Mouse (Mus musculus) limb, embryonic 12.5 days (tissue): ENCODE measurements around the gene Hoxa5. TPM values are rescaled to one million over a fixed set of nuclear protein-coding genes. Genes with fewer than 3 reads are reported as not detected.

Source experiments
- ATAC-seq: fragments of 200-750 bp; cut with Nextera tagmentation; 2 replicates; pipeline ENCODE4 v1.8.0; 2017; ENCODE audit warnings: low read depth, moderate TSS enrichment; ENCODE audit not compliant: insufficient number of reproducible peaks, insufficient read depth, low FRiP score, low TSS enrichment
- H3K27ac ChIP-seq: fragments of 300-500 bp; sonication (generic); 2 replicates; pipeline ENCODE4 v1.5.1; 2016; ENCODE audit warnings: mild to moderate bottlenecking, moderate library complexity
- H3K27me3 ChIP-seq: fragments of 300-500 bp; sonication (generic); 2 replicates; pipeline ENCODE4 v1.6.1; 2016; ENCODE audit warnings: mild to moderate bottlenecking, moderate library complexity
- H3K36me3 ChIP-seq: fragments of 300-500 bp; sonication (generic); 2 replicates; pipeline ENCODE4 v1.6.1; 2016; ENCODE audit warnings: mild to moderate bottlenecking, moderate library complexity
- H3K4me1 ChIP-seq: fragments of 300-500 bp; sonication (generic); replicated peaks from 2 replicates; pipeline ENCODE4 v1.6.1; 2016
- H3K4me2 ChIP-seq: fragments of 300-500 bp; sonication (generic); 2 replicates; pipeline ENCODE4 v1.6.1; 2016; ENCODE audit warnings: mild to moderate bottlenecking, moderate library complexity
- H3K4me3 ChIP-seq: fragments of 300-500 bp; sonication (generic); replicated peaks from 2 replicates; pipeline ENCODE4 v1.5.1; 2016; ENCODE audit warnings: mild to moderate bottlenecking
- H3K9ac ChIP-seq: fragments of 300-500 bp; sonication (generic); replicated peaks from 2 replicates; pipeline ENCODE4 v1.6.1; 2016; ENCODE audit warnings: mild to moderate bottlenecking, moderate library complexity
- H3K9me3 ChIP-seq: fragments of 300-500 bp; sonication (generic); 2 replicates; pipeline ENCODE4 v1.6.1; 2016; ENCODE audit warnings: mild to moderate bottlenecking, moderate library complexity
- WGBS: fragments of 180-500 bp; shearing (Covaris S2); methylation state at CpG from one replicate; pipeline ENCODE4 v1.1.7; 2016; 5-methylcytosine and 5-hydroxymethylcytosine counted together
- polyA plus RNA-seq: library from polyadenylated mRNA; unstranded; fragments of >200 nt; fragmentation: Nextera tagmentation; extraction: Ambion mirVana; gene quantifications from 2 replicates; pipeline ENCODE4 v1.2.1, GENCODE M21; 2016

The Hoxa5 gene
- polyA plus RNA-seq, 1 experiment from 2014 or later: 9.2 TPM

DNA sequence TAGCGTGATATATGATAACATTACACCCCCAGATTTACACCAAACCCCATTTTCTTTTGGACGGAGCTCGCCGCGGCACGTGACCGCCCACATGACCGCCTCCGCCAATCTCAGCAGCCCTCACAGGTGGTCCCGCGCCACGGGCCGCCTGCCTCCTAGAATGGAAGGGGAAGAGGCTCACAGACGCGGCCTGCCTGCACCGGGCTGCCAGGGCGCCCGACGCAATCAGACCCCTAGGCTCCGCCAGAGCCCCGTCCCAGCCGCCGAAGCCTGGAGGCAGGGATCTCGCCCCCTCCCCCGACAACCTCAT lies 13.0 kb upstream of the Hoxa5 start:
- Histone ChIP-seq H3K9me3 (no peaks in the 10 kb centered on the region), H3K4me2 (peak overlapping the region; percentile 96), H3K9ac (peak overlapping the region; percentile 94), H3K4me1 (peaks cover 68% of the 10 kb centered on the region), H3K27ac (peak overlapping the region; percentile 99), H3K4me3 (peak overlapping the region; percentile 89), H3K27me3 (peaks cover 6% of the 10 kb centered on the region), H3K36me3 (no peaks in the 10 kb centered on the region)
- under 1% methylated on average over 25 of the region's 25 CpGs for WGBS
- ATAC-seq: peak; percentile 48; the same call in 1 of the 2 replicates

DNA sequence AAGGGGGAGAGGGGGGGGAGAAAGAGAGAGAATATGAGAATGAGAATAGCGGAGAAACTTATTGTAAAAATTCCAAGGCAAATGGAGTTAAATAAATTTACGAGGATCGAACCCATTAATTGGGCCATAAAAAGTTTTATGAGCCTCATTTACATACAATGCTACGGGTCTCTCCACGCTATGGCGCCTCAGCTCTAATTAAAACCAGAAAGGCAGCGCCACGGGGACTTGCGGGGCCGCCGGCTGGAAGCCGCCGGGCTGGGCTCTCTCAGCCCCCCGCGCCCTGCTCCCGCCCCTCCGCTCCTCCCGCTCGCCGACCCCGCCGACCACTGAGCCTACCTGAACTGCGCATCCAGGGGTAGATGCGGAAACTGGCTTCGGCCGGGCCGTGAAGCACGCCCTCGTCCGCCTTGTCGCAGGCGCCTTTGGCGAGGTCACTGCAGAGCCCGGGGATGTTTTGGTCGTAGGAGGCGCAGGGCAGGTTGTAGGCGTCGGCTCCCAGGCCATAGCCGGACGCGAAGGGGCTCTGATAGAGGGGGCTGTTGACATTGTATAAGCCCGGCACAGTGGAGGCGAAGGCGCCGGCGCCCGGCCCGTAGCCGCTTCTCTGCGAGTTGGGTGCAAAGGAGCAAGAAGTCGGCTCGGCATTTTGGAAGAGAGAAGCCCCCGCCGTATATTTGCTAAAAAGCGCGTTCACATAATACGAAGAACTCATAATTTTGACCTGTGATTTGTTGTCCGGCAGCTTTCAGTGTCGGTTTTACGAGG lies 12.5 kb upstream of the Hoxa5 start:
- Histone ChIP-seq H3K4me2 (peak overlapping the region; percentile 96), H3K36me3 (no peaks in the 10 kb centered on the region), H3K27me3 (peaks cover 6% of the 10 kb centered on the region), H3K9ac (peak overlapping the region; percentile 94), H3K27ac (peak overlapping the region; percentile 99), H3K4me1 (peaks cover 68% of the 10 kb centered on the region), H3K4me3 (peak overlapping the region; percentile 89), H3K9me3 (no peaks in the 10 kb centered on the region)
- no peak for ATAC-seq
- WGBS: under 1% methylated on average over 60 of the region's 60 CpGs

DNA sequence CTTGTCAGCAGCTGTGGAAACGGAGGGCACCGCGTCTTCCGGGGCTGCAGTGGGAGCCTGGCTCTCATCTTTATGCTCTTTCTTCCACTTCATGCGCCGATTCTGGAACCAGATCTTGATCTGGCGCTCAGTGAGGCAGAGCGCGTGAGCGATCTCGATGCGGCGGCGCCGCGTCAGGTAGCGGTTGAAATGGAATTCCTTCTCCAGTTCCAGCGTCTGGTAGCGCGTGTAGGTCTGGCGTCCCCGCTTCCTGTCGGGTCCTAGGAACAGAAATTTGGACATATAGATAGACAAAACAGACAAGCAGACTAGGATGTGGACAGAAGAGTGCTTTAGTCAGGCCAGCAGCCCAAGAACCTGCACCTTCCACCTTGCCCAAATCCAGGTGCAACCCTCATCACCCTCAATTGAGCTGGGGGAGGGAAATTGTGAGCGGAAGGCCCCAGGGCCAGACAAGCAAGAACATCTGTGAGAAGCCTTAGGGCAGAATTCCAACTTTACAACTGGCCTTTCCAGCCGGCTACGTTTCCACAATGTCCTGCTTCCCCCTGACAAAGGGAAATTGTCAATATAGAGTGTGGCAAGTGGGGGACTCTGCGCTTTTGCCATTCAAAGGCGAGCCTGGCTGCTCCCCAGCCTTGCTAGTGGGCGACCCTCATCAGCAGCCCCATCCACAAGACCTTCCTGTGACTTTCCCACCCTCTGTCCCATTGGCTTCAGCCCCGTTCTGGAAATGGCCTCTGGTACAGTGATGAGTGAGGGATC lies 11.6 kb upstream of the Hoxa5 start:
- Histone ChIP-seq H3K36me3 (no peaks in the 10 kb centered on the region), H3K4me1 (peaks cover 67% of the 10 kb centered on the region), H3K4me2 (peak overlapping the region; percentile 96), H3K9me3 (no peaks in the 10 kb centered on the region), H3K27ac (peak overlapping the region; percentile 99), H3K9ac (peak overlapping the region; percentile 94), H3K4me3 (peak overlapping the region; percentile 89), H3K27me3 (peaks cover 6% of the 10 kb centered on the region)
- no peak for ATAC-seq
- WGBS: 1% methylated on average over 30 of the region's 30 CpGs

DNA sequence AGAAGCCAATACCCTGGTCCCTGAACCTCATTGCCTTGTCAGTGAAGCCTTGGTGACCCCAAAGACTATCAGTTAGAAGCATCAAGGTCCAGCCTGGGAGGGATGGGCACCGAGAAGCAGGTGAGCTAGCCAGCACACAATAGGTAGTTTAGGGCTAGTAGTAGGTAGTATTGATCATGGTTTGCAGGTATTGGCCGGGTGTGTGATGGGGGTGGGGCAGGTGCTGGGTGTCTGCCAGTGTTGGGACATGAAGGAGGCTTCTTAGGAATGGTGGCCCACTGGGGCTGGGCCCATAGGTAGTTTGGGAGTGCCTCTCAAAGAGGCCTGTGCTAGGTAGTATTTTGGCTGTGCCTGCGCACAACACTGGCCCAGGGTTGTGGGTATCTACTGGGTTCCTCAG lies 10.7 kb upstream of the Hoxa5 start:
- H3K4me3 ChIP-seq: peak overlapping the region; percentile 89
- H3K9me3 ChIP-seq: no peaks in the 10 kb centered on the region
- no peaks in the 10 kb centered on the region for H3K36me3 ChIP-seq
- ATAC-seq: no peak
- 0 out of 2 replicates have a peak overlapping the region, but pooled peaks have one; percentile 14 for H3K9ac ChIP-seq
- H3K4me2 ChIP-seq: peak overlapping the region; percentile 96
- no peak overlapping the region for H3K27ac ChIP-seq
- peaks cover 65% of the 10 kb centered on the region for H3K4me1 ChIP-seq
- 33% methylated on average over 3 of the region's 3 CpGs for WGBS
- peaks cover 6% of the 10 kb centered on the region for H3K27me3 ChIP-seq

DNA sequence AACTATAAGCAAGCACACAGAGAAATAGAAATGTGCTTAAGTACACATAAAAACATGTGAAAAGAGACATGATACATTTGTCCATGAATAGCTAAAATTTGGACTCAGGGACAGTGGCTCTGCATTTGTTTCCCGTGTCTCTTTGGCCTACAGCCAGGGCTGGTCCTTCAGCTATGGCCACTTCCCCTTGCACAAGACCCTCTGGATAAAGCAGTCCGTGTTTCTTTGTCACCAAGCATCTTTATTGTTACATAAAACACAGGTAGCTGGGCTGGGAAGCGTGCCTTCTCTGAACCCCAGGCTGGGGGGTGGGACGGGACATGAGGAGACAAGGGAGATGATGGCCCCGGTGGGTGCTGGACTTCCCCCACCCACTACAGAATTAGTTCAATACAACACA lies 9.9 kb upstream of the Hoxa5 start:
- Histone ChIP-seq H3K4me3 (0 out of 2 replicates have a peak overlapping the region, but pooled peaks have one; percentile 79), H3K27me3 (peaks cover 13% of the 10 kb centered on the region), H3K36me3 (no peaks in the 10 kb centered on the region), H3K4me1 (peaks cover 66% of the 10 kb centered on the region), H3K9me3 (no peaks in the 10 kb centered on the region), H3K4me2 (peak overlapping the region; percentile 96), H3K27ac (no peak overlapping the region), H3K9ac (no peak overlapping the region; the same call in 1 of the 2 replicates)
- 26% methylated on average over 5 of the region's 5 CpGs for WGBS
- ATAC-seq: no peak

DNA sequence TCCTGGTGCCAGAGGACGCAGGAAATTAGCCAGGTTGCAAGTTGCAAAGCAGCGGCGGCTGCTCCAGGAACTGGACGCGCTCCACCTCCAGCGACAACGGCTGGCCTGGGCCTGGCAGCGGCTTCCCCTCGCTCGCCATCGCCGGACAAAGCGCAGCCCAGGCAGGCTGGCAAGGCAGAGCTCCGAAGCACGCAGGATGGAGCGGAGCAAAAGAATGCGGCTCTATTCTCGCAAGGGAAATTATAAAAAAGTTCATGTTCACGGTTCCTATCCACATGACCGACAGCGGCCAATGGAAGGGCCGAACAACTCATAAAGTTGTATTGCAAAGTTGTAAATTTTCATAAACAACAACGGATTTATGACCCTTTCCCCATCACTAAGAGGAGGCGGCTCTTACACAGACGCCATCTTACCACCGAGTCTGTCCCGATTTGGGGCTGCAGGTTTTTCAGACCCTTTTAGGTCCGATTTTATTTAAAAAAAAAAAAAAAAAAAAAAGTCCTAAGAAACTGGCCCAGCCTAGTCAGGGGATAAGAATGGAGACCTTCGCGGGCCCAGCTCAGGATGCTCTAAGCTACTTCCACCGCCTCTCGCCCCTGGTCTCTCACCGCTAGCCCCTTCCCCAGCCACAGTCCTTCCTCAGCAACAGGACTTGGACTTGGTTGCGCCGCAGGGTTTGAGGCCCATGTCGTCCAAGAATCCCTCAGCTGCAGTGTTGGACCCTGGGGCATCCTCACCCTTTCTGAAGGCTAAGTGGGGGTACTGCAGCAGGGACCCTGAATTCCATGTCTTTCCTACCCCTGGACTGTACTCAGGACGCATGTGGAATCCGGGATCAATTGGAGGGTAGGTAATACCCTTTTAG lies 9.0 kb upstream of the Hoxa5 start, which contains the start of the genes Hoxa3 and Gm28308:
Hoxa3 (minus strand) TSS at position 218 of the 868 bp plus-strand sequence.
Gm28308 (minus strand) TSS at position 221 of the 868 bp plus-strand sequence.
- peaks cover 16% of the 10 kb centered on the region for H3K27me3 ChIP-seq
- H3K27ac ChIP-seq: peak within 1 kb of the TSS; percentile 98
- no peaks in the 10 kb centered on the region for H3K9me3 ChIP-seq
- ATAC-seq: no peak
- peak within 1 kb of the TSS; percentile 96 for H3K4me2 ChIP-seq
- 2% methylated on average over 38 of the region's 38 CpGs for WGBS
- peak within 1 kb of the TSS; percentile 94 for H3K9ac ChIP-seq
- peaks cover 66% of the 10 kb centered on the region for H3K4me1 ChIP-seq
- H3K4me3 ChIP-seq: peak within 1 kb of the TSS; percentile 79
- H3K36me3 ChIP-seq: no peaks in the 10 kb centered on the region

GRCm38 (mm10) chr6:52212556-52213118 lies 8.2 kb upstream of the Hoxa5 start:
- no peak for ATAC-seq
- H3K4me1 ChIP-seq: peaks cover 66% of the 10 kb centered on the region
- whole genome bisulfite sequencing: under 1% methylated on average over 22 of the region's 22 CpGs
- peak overlapping the region; percentile 98 for H3K27ac ChIP-seq
- H3K9ac ChIP-seq: peak overlapping the region; percentile 94
- H3K4me2 ChIP-seq: peak overlapping the region; percentile 96
- H3K4me3 ChIP-seq: peak overlapping the region; percentile 79
- H3K36me3 ChIP-seq: no peaks in the 10 kb centered on the region
- peaks cover 16% of the 10 kb centered on the region for H3K27me3 ChIP-seq
- no peaks in the 10 kb centered on the region for H3K9me3 ChIP-seq

DNA sequence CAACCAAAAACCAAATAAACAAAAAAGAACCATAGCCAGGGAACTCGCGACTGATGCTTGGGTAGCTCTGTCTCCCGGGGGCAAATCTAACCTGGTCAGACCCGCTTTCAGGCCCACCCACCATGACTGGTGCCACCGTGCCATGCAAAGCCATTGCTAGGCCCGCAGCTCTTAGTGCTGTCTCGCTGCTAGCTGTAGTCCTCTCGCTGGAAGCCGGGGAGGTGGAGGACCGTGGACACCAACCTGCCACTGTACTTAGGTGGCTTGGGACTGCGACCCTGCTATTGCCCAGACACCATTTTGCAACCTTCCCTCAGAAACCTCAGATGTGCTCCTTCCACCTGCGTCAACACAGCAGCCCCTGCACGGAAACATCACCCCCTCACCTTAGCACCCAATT lies 7.6 kb upstream of the Hoxa5 start:
- peaks cover 70% of the 10 kb centered on the region for H3K4me1 ChIP-seq
- peak overlapping the region; percentile 79 for H3K4me3 ChIP-seq
- peak overlapping the region; percentile 94 for H3K9ac ChIP-seq
- H3K27ac ChIP-seq: peak overlapping the region; percentile 98
- H3K9me3 ChIP-seq: no peaks in the 10 kb centered on the region
- peaks cover 23% of the 10 kb centered on the region for H3K27me3 ChIP-seq
- 0% methylated on average over 13 of the region's 13 CpGs for WGBS
- peak overlapping the region; percentile 96 for H3K4me2 ChIP-seq
- no peak for ATAC-seq
- H3K36me3 ChIP-seq: no peaks in the 10 kb centered on the region

GRCm38 (mm10) chr6:52211170-52211935 lies 7.0 kb upstream of the Hoxa5 start:
- Histone ChIP-seq H3K36me3 (peaks cover under 1% of the 10 kb centered on the region; the same call in 1 of the 2 replicates), H3K4me1 (peaks cover 74% of the 10 kb centered on the region), H3K27ac (peak overlapping the region; percentile 98), H3K4me3 (peak overlapping the region; percentile 79), H3K9me3 (no peaks in the 10 kb centered on the region), H3K4me2 (peak overlapping the region; percentile 96), H3K27me3 (peaks cover 26% of the 10 kb centered on the region), H3K9ac (peak overlapping the region; percentile 94)
- WGBS: under 1% methylated on average over 37 of the region's 37 CpGs
- peak; percentile 16; the same call in 1 of the 2 replicates for ATAC-seq

GRCm38 (mm10) chr6:52209685-52210046 lies 5.3 kb upstream of the Hoxa5 start:
- Histone ChIP-seq H3K4me1 (peaks cover 74% of the 10 kb centered on the region), H3K9me3 (no peaks in the 10 kb centered on the region), H3K36me3 (peaks cover 17% of the 10 kb centered on the region), H3K27ac (peak overlapping the region; percentile 69), H3K9ac (peak overlapping the region; percentile 72), H3K27me3 (peaks cover 28% of the 10 kb centered on the region; the same call in 1 of the 2 replicates), H3K4me2 (peak overlapping the region; percentile 96), H3K4me3 (peak overlapping the region; percentile 79)
- ATAC-seq: no peak
- WGBS: 5% methylated on average over 12 of the region's 12 CpGs
